Mouse (Mus musculus): Measurements from ENCODE around the gene Per1.

- TF ChIP-seq CTCF (IDR thresholded peaks at IDR 0.05) (no peak), EP300 (IDR thresholded peaks at IDR 0.05) (no peak)
Measured at GRCm38 (mm10) chr11:69088856-69089615, 6.0 kb upstream of the Per1 start.
